Comparison of ENCODE assay signal across 18 mouse cellular contexts in genomic region chr5:122503760-122504119, GRCm38 (mm10). TPM values are rescaled to one million over a fixed set of nuclear protein-coding genes. Genes with fewer than 3 reads are reported as not detected.
DNase-seq lines count a peak whose midpoint lies in the region; ATAC-seq and TF ChIP-seq lines count a peak whose summit lies in the region.
"Had no signal": no experiment of that assay in that cellular context is flagged by ENCODE, and none has a peak within 500 bp of the region (broad histone marks: within the 10 kb centered on the region; RNA-seq: fewer than 3 reads in every experiment).

No protein-coding gene starts in this region.

- peak overlapping the region in 1 of 2 experiments; percentile 100; a peak in 1 of 4 replicates for H3K27ac ChIP-seq in heart, embryonic 14.5 days (replicated peaks in 1 of 2; ENCODE audit: control insufficient read depth in 1 of 2, insufficient read depth in 1 of 2, low read depth in 2 of 2, low read length in 2 of 2)
- H3K27ac ChIP-seq in CH12.LX (ENCODE audit: insufficient read depth, low read depth) = no peak overlapping the region
- peak overlapping the region; percentile 92 for H3K27ac ChIP-seq in embryonic facial prominence, embryonic 15.5 days (replicated peaks)
- no peak overlapping the region for H3K27ac ChIP-seq in liver, embryonic 12.5 days
- H3K27ac ChIP-seq: forebrain, embryonic 12.5 days; liver, embryonic 13.5 days; stomach, embryonic 15.5 days had no signal

- H3K9ac ChIP-seq in heart, embryonic 14.5 days (ENCODE audit: low read length) = 0 out of 2 replicates have a peak overlapping the region, but pooled peaks have one; percentile 13
- H3K9ac ChIP-seq in CH12.LX (ENCODE audit: insufficient read depth, low read depth) = no peak overlapping the region
- no peak overlapping the region for H3K9ac ChIP-seq in embryonic facial prominence, embryonic 15.5 days
- H3K9ac ChIP-seq in liver, embryonic 12.5 days = no peak overlapping the region
- H3K9ac ChIP-seq: stomach, embryonic 15.5 days had no signal

- H3K4me3 ChIP-seq in heart, embryonic 14.5 days (ENCODE audit: control insufficient read depth in 1 of 2, insufficient read depth in 1 of 2, low read depth in 1 of 2, low read length in 2 of 2) = no peak overlapping the region
- H3K4me3 ChIP-seq in CH12.LX (replicated peaks in 1 of 3; ENCODE audit: low read depth in 2 of 3, low read length in 2 of 3, poor library complexity in 1 of 3) (no peak overlapping the region), E14TG2a.4 (replicated peaks; ENCODE audit: low read length) (peak overlapping the region; percentile 91; the same call in 1 of the 2 replicates)
- H3K4me3 ChIP-seq in embryonic facial prominence, embryonic 15.5 days (replicated peaks) = no peak overlapping the region
- no peak overlapping the region for H3K4me3 ChIP-seq in liver, embryonic 12.5 days

- ATAC-seq in heart, embryonic 14.5 days (ENCODE audit: insufficient number of reproducible peaks, insufficient read depth, low FRiP score, low read depth) = no peak
- ATAC-seq in embryonic facial prominence, embryonic 15.5 days (ENCODE audit: insufficient number of reproducible peaks, low FRiP score, low TSS enrichment, low read depth) = no peak
- no peak for ATAC-seq in liver, embryonic 12.5 days
- no peak for ATAC-seq in monocyte, adult 5-6 weeks (replicated peaks; ENCODE audit: insufficient number of reproducible peaks, low FRiP score, low TSS enrichment, poor library complexity, severe bottlenecking)
- ATAC-seq: inflammation-experienced regulatory T-cells, adult 6 months had no signal

- TF ChIP-seq CTCF in CH12.LX (conservative IDR thresholded peaks at IDR 0.05 in 1 of 2, IDR thresholded peaks at IDR 0.05 in 1 of 2; ENCODE audit: low read depth in 2 of 2, low read length in 2 of 2) (no peak), E14TG2a.4 (conservative IDR thresholded peaks at IDR 0.05; ENCODE audit: low read length) (no peak)

- TF ChIP-seq EP300 in CH12.LX (IDR thresholded peaks at IDR 0.05; ENCODE audit: low read length) = no peak

- 52% methylated on average over 4 of the region's 4 CpGs for WGBS in heart, embryonic 14.5 days
- 22% methylated on average over 4 of the region's 4 CpGs for WGBS in embryonic facial prominence, embryonic 15.5 days
- WGBS in liver, embryonic 12.5 days (ENCODE audit: insufficient replicate concordance) = 51% methylated on average over 4 of the region's 4 CpGs

- TF ChIP-seq POLR2A in CH12.LX (IDR thresholded peaks at IDR 0.05; ENCODE audit: low read depth, low read length) = no peak

- peak overlapping the region; percentile 83; the same call in 1 of the 2 replicates for H3K4me2 ChIP-seq in heart, embryonic 14.5 days (ENCODE audit: low read length)
- peak overlapping the region; percentile 45; the same call in 1 of the 2 replicates for H3K4me2 ChIP-seq in CH12.LX (ENCODE audit: insufficient read depth, low read depth, poor library complexity, severe bottlenecking)
- H3K4me2 ChIP-seq in embryonic facial prominence, embryonic 15.5 days (replicated peaks) = no peak overlapping the region
- no peak overlapping the region for H3K4me2 ChIP-seq in liver, embryonic 12.5 days

- H3K9me3 ChIP-seq in heart, embryonic 14.5 days (ENCODE audit: control insufficient read depth, low read length) = peaks cover 4% of the 10 kb centered on the region; the same call in 1 of the 2 replicates
- H3K9me3 ChIP-seq in CH12.LX (replicated peaks; ENCODE audit: low read length) = peaks cover 8% of the 10 kb centered on the region
- peaks cover 9% of the 10 kb centered on the region for H3K9me3 ChIP-seq in E14TG2a.4 (ENCODE audit: low read length)
- H3K9me3 ChIP-seq in embryonic facial prominence, embryonic 15.5 days (replicated peaks) = no peaks in the 10 kb centered on the region
- H3K9me3 ChIP-seq in liver, embryonic 12.5 days (replicated peaks) = peaks cover 10% of the 10 kb centered on the region
- H3K9me3 ChIP-seq: stomach, embryonic 15.5 days had no signal

- H3K36me3 ChIP-seq in heart, embryonic 14.5 days (ENCODE audit: control insufficient read depth, insufficient read depth, low read length) = peaks cover 20% of the 10 kb centered on the region
- H3K36me3 ChIP-seq in CH12.LX (replicated peaks in 1 of 2; ENCODE audit: control insufficient read depth in 1 of 2, insufficient read depth in 1 of 2, low read length in 1 of 2) (peaks cover 0 to 2% of the 10 kb centered on the region in 2 experiments), E14TG2a.4 (ENCODE audit: insufficient read depth, low read length) (peaks cover 18% of the 10 kb centered on the region)
- no peaks in the 10 kb centered on the region for H3K36me3 ChIP-seq in embryonic facial prominence, embryonic 15.5 days
- H3K36me3 ChIP-seq in liver, embryonic 12.5 days = peaks cover 15% of the 10 kb centered on the region
- H3K36me3 ChIP-seq: embryonic facial prominence, embryonic 12.5 days; forebrain, embryonic 12.5 days; stomach, embryonic 15.5 days had no signal

- no peaks in the 10 kb centered on the region for H3K27me3 ChIP-seq in heart, embryonic 14.5 days (ENCODE audit: control insufficient read depth, insufficient read depth, low read length)
- H3K27me3 ChIP-seq in CH12.LX (replicated peaks) (no peaks in the 10 kb centered on the region), E14TG2a.4 (ENCODE audit: insufficient read depth, low read length) (no peaks in the 10 kb centered on the region)
- no peaks in the 10 kb centered on the region for H3K27me3 ChIP-seq in embryonic facial prominence, embryonic 15.5 days
- peaks cover 29% of the 10 kb centered on the region for H3K27me3 ChIP-seq in liver, embryonic 12.5 days (replicated peaks)
- H3K27me3 ChIP-seq: embryonic facial prominence, embryonic 12.5 days; forebrain, embryonic 12.5 days; stomach, embryonic 15.5 days had no signal

- peaks cover 17% of the 10 kb centered on the region for H3K79me2 ChIP-seq in CH12.LX (replicated peaks; ENCODE audit: control insufficient read depth, extremely low read depth, insufficient read depth, poor library complexity, severe bottlenecking)

- DNase-seq in heart, adult 9 months (ENCODE audit: low spot score in 2 of 2) = no peak
- no peak for DNase-seq in CH12.LX (ENCODE audit: extremely low read depth)
- no peak for DNase-seq in adrenal gland, adult (ENCODE audit: inconsistent age in 2 of 2, low spot score in 1 of 2)
- DNase-seq: adrenal gland, postnatal 36 days; cerebellum, postnatal 14 days; gastrocnemius, postnatal 10 days; liver, embryonic 13.5 days; lung, postnatal 10 days; thymus, postnatal 4 days had no signal

- peaks cover 3 to 12% of the 10 kb centered on the region in 2 experiments; a peak in 3 of 4 replicates for H3K4me1 ChIP-seq in heart, embryonic 14.5 days (ENCODE audit: control insufficient read depth in 2 of 2, insufficient read depth in 2 of 2, low read length in 2 of 2)
- H3K4me1 ChIP-seq in CH12.LX (ENCODE audit: control insufficient read depth in 1 of 2, insufficient read depth in 2 of 2) = peaks cover 3 to 24% of the 10 kb centered on the region in 2 experiments
- H3K4me1 ChIP-seq in E14TG2a.4 (replicated peaks; ENCODE audit: low read depth, low read length) = peaks cover 56% of the 10 kb centered on the region
- H3K4me1 ChIP-seq in embryonic facial prominence, embryonic 15.5 days = peaks cover 25% of the 10 kb centered on the region
- H3K4me1 ChIP-seq in liver, embryonic 12.5 days = peaks cover 27% of the 10 kb centered on the region

- dilution Hi-C loops in CH12.LX (cut with MboI; ENCODE audit: extremely low pct_ligation_motif_present, extremely low pct_unique_long_range_greater_than_20kb, low sequenced_read_pairs) = no loop called here

- in situ Hi-C loops in CH12.LX (cut with MboI; ENCODE audit: low pct_ligation_motif_present, low pct_unique_long_range_greater_than_20kb, low sequenced_read_pairs) = loop anchor here (25.0 kb wide), 1 partner anchor 109 kb away; the partner anchor contains the start of gene Ift81

- no peak for TF ChIP-seq RAD21 in CH12.LX (IDR thresholded peaks at IDR 0.05; ENCODE audit: low read depth, low read length)

TF ChIP-seq in CH12.LX, 34 proteins besides CTCF, POLR2A, EP300 and RAD21:
- no peak for TF ChIP-seq CHD1 (IDR thresholded peaks at IDR 0.05; ENCODE audit: low read depth, low read length)
- TF ChIP-seq NRF1 (IDR thresholded peaks at IDR 0.05; ENCODE audit: low read depth, low read length) = no peak
- TF ChIP-seq JUN (IDR thresholded peaks at IDR 0.05; ENCODE audit: insufficient read depth, low read depth, low read length) = no peak
- no peak for TF ChIP-seq E2F4 (IDR thresholded peaks at IDR 0.05; ENCODE audit: insufficient replicate concordance, low read depth, low read length)
- no peak for TF ChIP-seq TBP (conservative IDR thresholded peaks at IDR 0.05; ENCODE audit: low read depth, low read length)
- no peak for TF ChIP-seq KAT2A (IDR thresholded peaks at IDR 0.05; ENCODE audit: insufficient replicate concordance, low read length)
- TF ChIP-seq USF2 (conservative IDR thresholded peaks at IDR 0.05; ENCODE audit: low read depth, low read length) = no peak
- TF ChIP-seq RCOR1 (conservative IDR thresholded peaks at IDR 0.05; ENCODE audit: low read depth, low read length) = no peak
- no peak for TF ChIP-seq HCFC1 (IDR thresholded peaks at IDR 0.05; ENCODE audit: low read depth, low read length)
- TF ChIP-seq ZNF384 (IDR thresholded peaks at IDR 0.05; ENCODE audit: low read depth, low read length) = no peak

RNA-seq across cellular contexts. Expression of gene Atp2a2, which starts 1.7 kb away (rescaled TPM):
- 472 and 483 TPM in 2 replicates for polyA plus RNA-seq in heart, embryonic 14.5 days (2014; fragmentation: Nextera tagmentation; extraction: Ambion mirVana)
- total RNA-seq in CH12.LX (2012; rRNA removed) (80.9 and 123 TPM in 2 replicates), CH12.LX (2014; rRNA removed) (59.5 and 61.6 TPM in 2 replicates)
- polyA plus RNA-seq in CH12.LX (2012; ENCODE audit: insufficient read length, low read depth) = 158 and 159 TPM in 2 replicates
- 34.8 and 38.1 TPM in 2 replicates for polyA plus RNA-seq in embryonic facial prominence, embryonic 15.5 days (2015; fragmentation: Nextera tagmentation; extraction: Ambion mirVana)
- polyA plus RNA-seq in liver, embryonic 12.5 days (2016; fragmentation: Nextera tagmentation; extraction: Ambion mirVana) = 44.2 and 45.7 TPM in 2 replicates
- total RNA-seq in monocyte, adult 5-6 weeks (2017) = 84.0 to 111 TPM (median 86.3 TPM) in 3 replicates

Comparison
In these comparisons a context has a peak if more than half of its experiments do, and no peak if none do; other contexts are left out.
1. H3K4me2 ChIP-seq: peak in heart, embryonic 14.5 days (single experiment) and CH12.LX (single experiment); none in embryonic facial prominence, embryonic 15.5 days (single experiment) and liver, embryonic 12.5 days (single experiment).